Mouse (Mus musculus) heart, adult 2 months (tissue): ENCODE data around the gene Fam155a.

ENCODE experiments used
- CTCF ChIP-seq: fragments of 200-600 bp; IDR thresholded peaks from 2 replicates; pipeline ENCODE4 v1.8.1; 2022; ENCODE audit warnings: antibody characterized with exemption, mild to moderate bottlenecking, moderate library complexity
- EP300 ChIP-seq: fragments of 200-500 bp; IDR thresholded peaks from 2 replicates; pipeline ENCODE4 v1.6.1; 2011; ENCODE audit warnings: low read depth, low read length, control low read depth; ENCODE audit not compliant: insufficient read depth
- POLR2A ChIP-seq: fragments of 200-500 bp; IDR thresholded peaks from 2 replicates; pipeline ENCODE4 v1.6.1; 2011; ENCODE audit warnings: mild to moderate bottlenecking, low read depth, low read length, control low read depth; ENCODE audit not compliant: insufficient read depth

DNA sequence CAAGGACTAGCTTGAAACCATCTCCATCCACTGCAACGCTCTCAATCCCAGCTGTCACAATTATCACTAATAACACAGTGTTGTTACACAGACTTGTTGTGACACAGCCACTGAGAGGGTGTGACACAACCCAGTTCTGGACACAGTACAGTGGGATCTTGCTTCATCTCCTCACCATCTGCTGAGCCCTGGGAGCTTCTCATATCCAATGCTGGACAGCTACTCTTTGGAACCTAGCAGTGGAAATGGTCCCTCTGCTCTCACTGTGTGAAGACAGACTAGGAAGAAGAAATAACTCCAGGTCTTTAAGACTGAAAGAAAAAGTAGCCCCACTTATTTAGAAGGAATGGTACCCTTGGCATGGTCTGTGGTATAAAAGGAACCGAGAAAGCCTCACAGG, 310.3 kb downstream of the Fam155a start:
- TF ChIP-seq POLR2A (no peak), CTCF (no peak), EP300 (no peak)
